Mouse (Mus musculus) induced T-regulatory cell, adult 2 months (primary cell): ENCODE data around the gene Pikfyve.

Source experiments
- DNase-seq: peaks from one replicate; pipeline ENCODE4 v3.0.0-alpha.2; 2012; ENCODE audit warnings: low read depth

Pikfyve gene

DNA sequence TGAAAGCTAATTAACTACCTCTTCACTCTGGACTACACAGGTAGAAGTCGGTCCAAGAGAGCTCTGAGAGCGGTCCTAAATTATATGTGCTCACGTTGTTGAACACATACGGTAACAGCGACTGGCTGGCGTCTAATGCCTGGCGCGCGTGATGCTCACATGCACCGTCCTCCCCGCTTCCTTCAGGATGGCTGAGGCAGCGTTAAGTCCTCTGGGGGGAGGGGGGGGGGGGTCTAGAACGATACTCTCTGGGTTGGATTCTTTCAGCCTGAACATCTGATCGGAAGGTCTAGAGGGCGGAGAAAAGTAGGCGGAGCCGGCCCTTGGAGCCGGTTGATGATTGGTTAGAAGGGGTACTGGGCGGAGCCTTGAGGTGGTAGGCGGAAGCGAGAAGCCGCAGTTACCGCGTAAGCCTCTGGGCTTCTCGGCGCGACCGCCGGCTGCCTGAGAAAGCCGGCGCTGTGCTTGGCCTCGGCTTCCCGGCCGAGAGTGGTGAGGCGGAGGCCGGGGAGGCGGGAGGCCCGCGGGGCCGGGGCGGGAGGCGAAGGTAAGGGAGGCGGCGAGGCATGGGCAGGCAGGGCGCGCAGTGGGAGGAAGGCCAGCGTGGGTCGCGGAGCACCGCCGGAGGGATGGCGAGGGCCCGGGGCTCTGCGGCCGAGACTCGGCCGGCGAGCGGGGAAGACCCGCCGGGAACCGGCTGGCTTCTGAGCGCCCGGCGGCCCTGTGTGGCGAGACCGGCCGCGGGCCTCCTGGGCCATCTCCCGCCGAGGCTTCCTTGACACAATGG is at the start of gene Pikfyve, which contains the start of gene Idh1:
Pikfyve (plus strand) TSS at position 397 of the 787 bp plus-strand sequence.
Idh1 (minus strand) TSS at position 214 of the 787 bp plus-strand sequence.
- peak; percentile 99 for DNase-seq

GRCm38 (mm10) chr1:65137560-65137959 is 48.9 kb upstream of the Pikfyve start:
- DNase-seq: no peak

DNA sequence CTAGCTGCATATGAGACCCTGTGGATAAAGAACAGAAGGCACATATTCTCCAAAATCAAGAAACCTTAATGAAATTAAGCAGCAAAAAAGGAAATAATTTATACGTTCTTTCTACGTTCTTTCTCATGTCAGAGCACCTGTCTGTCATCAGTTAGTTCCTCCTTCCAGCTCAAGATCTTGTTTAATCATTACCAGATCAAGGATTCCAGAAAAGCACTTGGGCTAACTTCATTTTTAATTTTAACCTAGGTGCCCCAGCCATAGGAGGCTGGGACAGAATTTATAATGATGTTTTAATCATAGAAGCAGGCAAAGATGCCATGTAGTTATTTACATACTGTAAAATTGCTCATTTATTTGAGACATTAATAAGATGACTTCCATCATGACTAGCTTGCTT is 41.7 kb upstream of the Pikfyve start:
- no peak for DNase-seq

- no peak for DNase-seq
Observed at GRCm38 (mm10) chr1:65146601-65147000, 39.9 kb upstream of the Pikfyve start.

DNA sequence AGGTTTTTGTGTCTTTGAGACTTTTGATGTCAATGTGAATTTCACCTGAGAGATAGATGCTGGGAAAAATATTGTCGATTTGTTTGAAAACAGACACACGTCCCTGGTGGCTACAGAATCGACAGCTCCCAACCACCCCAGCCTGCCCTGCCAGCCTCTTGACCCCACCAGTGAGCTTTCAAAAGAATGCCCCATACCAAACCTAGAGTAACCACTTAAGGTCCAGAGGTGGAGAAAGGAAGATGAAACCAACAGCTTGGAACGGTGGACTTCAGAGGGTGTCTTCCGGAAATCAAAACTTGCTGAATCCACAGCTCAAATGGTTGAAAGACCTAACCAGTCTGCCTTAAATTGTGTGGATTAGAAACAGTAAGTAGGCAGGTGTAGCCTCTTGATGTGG is 39.2 kb upstream of the Pikfyve start:
- no peak for DNase-seq

DNA sequence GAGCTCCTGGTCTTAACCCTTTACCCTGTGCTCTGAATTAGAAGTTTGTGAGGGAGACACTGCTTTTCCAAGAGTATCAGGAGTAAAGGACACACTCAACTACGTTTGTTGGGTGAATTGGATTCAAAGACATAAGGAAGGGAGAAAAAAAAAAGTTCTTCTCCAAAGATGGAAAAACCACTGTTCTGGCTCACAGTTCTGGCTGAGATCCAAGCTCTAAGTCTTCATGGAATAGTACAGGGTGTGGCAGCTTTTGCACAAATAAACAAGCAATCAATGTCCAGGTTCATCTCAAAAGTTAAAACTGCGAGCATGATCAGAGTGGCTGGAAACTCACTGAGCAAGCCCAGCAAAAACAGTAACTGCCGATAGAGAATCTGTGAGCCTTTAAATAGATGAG is 38.5 kb upstream of the Pikfyve start:
- DNase-seq: no peak

DNA sequence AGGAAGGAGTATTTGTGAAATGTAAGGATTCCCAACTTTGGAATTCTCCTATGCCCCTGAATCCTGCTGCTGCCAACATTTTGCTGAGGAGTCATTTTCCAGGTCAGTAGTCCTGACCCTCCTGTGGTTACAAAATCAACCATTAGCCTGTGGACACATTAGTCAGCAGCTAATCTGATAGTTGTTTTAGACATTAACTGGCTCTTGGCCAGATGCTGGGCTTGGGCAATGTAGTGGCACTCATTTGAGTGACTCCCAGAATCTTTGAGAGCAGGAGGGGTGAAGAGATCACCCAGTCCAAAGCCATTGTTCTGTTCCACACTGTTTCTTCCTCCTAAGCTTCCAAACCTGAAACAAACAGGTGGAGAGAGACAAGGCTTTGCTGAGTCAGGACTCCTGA is 31.7 kb upstream of the Pikfyve start:
- DNase-seq: no peak

GRCm38 (mm10) chr1:65156111-65156510 is 30.4 kb upstream of the Pikfyve start:
- no peak for DNase-seq

DNA sequence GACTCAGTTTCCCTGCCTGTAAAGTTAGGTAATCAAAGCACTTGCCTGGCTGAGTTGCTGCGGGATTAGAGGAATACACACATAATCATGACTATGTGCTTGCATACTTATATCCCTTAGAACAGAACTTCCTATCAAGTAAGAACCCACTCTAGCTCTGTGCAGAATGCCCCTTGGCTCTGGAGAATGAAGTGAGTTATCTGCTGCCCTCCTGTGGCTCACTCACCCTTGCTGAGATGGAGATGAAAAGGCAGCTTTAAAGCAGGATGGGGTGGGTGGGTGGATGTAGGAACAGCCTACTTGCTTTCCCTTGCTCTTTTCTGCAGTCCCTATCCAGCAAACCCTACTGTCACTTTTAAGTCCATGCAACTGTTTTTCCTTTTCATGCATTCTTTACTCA is 24.3 kb upstream of the Pikfyve start:
- DNase-seq: no peak

- no peak for DNase-seq
Observed at GRCm38 (mm10) chr1:65167496-65167895, 19.0 kb upstream of the Pikfyve start.

GRCm38 (mm10) chr1:65169536-65169935 is 16.9 kb upstream of the Pikfyve start:
- no peak for DNase-seq

- no peak for DNase-seq
Observed at GRCm38 (mm10) chr1:65169947-65170346, 16.5 kb upstream of the Pikfyve start.

DNA sequence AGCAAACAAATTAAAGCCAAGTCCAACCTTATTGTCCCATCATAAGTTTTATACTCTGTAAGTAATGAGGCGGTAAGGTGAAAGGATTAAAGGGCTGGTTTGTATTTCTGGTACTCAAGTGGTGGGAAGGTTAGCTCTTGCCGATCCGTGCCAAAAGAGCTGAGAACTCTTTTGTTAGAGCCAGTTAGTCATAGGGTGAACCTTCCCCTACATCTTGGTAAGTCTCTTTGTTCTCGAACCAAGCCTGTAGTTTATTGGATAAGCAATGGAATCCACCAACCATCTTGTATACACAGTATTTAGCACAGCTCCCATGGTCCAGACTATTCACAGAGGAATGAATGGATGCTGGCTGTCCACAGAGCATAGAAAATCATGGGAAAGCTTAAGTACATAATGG is 14.9 kb upstream of the Pikfyve start:
- no peak for DNase-seq

GRCm38 (mm10) chr1:65173716-65174115 is 12.8 kb upstream of the Pikfyve start:
- no peak for DNase-seq

- DNase-seq: no peak
Observed at GRCm38 (mm10) chr1:65176171-65176570, 10.3 kb upstream of the Pikfyve start.

DNA sequence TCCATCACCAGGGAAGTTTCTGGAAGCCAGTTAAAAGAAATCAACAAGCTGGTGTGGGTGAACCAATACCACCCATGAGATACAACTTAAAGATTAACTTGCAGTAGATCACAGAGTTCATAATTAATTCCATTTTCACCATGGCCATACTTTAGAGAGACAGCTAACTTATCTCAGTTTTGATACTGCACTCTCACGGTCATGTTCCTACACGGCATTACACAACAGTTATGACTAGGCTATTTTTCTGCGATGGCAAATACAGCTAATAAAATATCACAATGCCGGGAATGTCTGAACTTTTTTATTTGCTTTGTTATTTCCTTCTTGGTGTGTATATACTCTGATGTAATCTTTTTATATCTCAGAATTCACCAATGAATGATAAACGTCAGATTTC is 9.6 kb upstream of the Pikfyve start:
- no peak for DNase-seq

DNA sequence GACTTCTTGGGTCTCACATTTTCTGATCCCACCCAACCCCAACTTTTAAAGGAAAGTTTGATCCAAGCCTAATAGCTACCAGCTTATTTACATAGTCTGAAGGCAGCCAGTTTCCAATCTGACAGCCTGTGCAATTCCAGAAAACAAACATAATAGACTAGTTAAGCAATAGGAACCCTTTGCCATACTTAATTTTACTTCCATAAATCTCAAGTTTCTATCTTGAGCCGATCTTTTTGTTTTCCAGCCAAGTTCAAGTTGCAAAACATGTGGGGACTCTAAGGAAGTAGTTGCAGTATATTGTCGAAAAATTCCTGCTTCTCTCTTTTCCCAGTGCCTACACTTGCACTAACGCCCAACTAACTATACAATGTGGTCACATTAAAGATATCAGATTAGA is 9.0 kb upstream of the Pikfyve start:
- DNase-seq: no peak

GRCm38 (mm10) chr1:65178126-65178901 is 8.2 kb upstream of the Pikfyve start:
- peak; percentile 95 for DNase-seq

DNA sequence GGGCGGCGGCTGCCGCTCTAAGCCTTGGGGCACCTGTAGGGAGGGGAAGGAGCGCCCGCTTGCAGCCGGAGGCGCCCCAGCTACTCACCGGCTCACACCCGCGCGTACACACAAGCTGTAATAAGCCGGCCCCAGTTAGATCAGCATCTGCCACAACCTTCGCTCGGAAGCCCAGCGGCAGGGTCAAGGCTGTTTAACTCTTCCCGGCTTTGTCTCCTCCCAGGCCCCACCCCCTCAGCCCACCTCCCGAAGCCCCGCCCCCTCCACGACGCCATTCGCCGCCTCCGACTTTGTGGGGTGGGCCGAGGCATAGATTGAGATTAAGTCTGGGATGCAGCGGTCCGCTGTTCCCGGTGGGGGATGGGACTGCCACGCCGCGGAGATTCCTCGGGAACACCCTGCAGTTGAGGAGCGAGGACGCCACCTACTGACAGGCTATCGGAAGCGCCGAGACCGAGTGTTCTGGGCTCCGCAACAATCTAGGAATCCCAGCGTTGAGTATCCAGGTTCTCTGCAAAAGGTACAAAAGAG is 7.5 kb upstream of the Pikfyve start:
- DNase-seq: peak; percentile 93

- DNase-seq: peak; percentile 93
Observed at GRCm38 (mm10) chr1:65179634-65180249, 6.7 kb upstream of the Pikfyve start.

DNA sequence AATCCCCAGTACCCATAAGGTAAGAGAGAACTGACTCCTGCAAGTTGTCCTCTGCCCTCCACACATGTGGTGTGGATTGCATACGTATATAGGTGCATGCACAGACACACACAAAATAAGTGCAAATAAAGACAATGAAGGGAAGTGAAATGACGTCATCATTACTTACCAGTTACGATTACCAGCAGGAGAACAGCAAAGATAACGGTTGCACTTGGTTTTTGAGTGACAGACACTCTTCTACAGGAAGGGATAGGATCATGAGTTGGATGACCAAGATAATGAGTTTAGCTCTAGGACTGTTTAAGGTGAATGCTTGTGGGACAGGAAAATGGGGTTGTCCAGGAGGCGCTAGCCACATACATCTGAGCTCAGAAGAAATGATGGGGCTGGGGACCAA is 5.0 kb upstream of the Pikfyve start:
- DNase-seq: no peak

GRCm38 (mm10) chr1:65183994-65184393 is 2.5 kb upstream of the Pikfyve start:
- no peak for DNase-seq

DNA sequence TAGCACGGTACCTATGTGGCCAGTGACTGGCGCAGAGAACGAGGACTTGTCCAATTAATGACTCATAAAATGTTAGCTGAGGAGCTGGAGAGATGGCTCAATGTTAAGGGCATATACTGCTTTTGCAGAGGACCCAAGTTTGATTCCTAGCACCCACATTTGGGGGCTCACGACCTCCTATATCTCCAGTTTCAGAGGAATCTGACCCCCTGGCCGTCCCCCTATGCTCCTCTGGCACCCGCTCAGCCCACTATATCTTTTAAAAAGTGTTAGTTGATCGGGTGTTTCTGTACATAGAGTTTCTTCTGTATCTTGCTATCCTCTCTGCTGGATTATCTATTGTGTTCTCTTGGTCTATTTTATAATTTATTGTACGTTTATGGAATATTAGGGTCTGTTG is 1.5 kb upstream of the Pikfyve start:
- no peak for DNase-seq
